Mouse (Mus musculus) yolk sac, embryonic 10.5 days (tissue): ENCODE results near the gene Cit.

Experiments
- DNase-seq: peaks from one replicate; pipeline ENCODE4 v3.0.0-alpha.2; 2017; ENCODE audit warnings: low spot score

Cit gene

DNA sequence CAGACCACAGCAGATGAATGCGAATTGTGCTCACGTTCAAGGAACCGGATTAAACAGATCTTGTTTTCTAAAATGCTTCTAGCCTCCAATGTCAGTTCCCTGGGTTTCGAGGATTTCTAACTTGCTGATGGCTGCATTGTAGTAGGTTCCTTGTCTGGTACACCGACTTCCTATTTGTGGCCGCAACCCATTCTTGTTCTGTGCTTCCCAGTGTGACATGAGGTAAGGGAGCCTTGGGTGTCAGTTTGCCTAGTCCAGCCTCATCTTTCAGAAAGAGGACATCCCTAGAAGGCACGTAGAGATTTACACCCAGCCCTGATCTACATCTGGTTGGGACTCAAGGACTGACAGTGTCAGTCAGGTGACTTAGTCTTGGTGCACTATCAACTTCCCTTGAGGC, 166.6 kb downstream of the Cit start:
- DNase-seq = no peak

DNA sequence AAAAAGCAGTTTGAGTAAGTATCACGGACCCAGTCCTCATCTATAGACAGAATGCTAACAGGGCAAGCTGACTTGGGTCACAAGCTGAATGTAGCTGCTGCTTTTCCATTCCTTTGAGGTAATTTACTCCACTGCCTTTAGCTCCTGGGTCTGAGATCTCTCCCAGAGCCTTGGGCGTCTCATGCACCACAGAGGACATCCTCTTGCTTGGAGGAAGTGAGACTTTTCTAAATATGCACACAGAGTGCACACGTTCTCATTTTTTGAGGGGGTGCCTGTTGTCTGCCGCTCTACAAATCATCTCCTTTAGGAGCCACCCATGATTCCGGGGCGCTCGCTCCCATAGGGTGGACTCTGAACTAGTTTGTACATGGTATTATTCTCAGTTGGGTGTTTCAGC, 167.4 kb downstream of the Cit start:
- no peak for DNase-seq

GRCm38 (mm10) chr5:116013821-116014220, 168.7 kb downstream of the Cit start:
- DNase-seq = no peak

- DNase-seq = no peak
These were observed 169.2 kb downstream of the Cit start for GRCm38 (mm10) chr5:116014237-116014636.

DNA sequence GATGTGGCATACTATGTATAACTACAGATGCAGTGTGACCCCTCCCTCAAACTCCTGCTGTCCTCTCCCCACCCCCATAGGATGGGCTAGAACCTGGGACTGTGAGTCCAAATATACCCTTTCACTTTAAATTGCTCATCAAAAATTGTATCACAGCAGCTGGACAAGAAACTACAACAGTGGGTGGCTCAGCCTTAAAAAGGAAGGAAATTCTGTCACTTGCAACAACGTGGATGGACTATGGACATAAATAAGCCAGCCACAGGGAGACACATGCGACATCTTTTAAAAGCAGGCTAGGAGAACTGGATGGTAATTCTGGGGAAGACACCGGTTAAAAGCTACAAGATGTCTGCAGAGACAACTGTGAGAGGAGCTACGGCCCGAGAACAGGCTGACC, 171.5 kb downstream of the Cit start:
- no peak for DNase-seq

DNA sequence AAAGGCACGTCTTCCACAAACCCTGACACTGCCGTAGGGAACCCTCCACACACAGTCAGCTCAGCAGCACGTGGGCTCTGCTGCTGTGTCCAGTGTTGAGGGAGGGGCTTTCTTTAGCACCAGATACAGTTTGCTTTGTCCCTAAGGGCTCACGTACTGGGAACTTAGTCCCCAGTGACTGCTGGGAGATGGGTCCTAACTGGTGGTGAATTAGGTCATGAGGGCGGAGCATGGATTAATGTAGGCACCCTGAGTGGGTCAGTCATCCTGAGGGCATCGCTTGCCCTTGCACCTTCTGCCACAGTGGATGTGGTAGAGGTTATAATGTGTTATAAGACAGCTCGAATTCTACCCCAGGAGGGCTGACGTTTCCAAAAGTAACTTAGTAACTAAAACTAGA, 172.3 kb downstream of the Cit start:
- DNase-seq = no peak

DNA sequence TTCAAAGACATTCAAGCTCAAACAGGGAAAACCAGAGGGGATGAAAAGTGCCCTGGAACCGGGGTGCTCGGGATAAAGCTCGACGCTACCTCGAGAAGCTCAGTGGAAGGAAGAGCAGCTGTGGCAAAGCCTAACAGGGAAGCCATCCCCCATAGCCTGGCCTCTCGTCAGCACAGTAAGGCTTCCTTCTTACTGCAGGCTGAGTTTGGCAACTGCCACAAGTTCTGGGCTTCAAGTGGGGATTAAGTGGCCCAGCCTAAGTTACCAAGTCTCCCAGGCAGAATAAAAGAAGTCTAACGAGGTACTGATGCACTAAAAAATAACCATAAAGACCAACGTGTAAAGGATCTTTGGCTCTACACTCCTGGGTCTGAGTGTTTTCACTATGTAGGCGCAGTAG, 173.1 kb downstream of the Cit start:
- no peak for DNase-seq

- no peak for DNase-seq
These were observed 173.7 kb downstream of the Cit start for GRCm38 (mm10) chr5:116018784-116019183.

GRCm38 (mm10) chr5:116019371-116019770, 174.3 kb downstream of the Cit start:
- peak; percentile 74 for DNase-seq

- DNase-seq = peak; percentile 24
These were observed 176.5 kb downstream of the Cit start for GRCm38 (mm10) chr5:116021552-116021951.

DNA sequence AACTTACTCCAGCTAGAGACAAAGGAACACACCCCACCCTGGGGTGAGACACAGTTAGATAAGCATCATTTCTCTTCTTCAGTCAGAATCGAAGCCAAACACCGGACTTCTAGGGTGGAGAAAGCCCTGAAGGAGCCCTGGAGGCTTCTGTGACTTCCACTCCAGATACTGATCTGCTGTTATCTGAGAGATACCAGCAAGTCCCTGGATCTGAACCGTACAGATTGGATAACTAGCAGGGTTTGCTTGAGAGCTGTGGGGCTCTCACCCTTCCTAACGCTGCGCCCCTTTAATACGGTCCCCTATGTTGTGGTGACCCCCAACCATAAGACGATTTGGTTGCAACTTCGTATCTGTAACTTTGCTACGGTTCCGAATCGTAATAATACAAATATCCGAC, 177.1 kb downstream of the Cit start:
- no peak for DNase-seq

- no peak for DNase-seq
These were observed 177.7 kb downstream of the Cit start for GRCm38 (mm10) chr5:116022658-116023200.

GRCm38 (mm10) chr5:116023251-116023661, 178.2 kb downstream of the Cit start:
- DNase-seq = peak; percentile 76

- peak; percentile 70 for DNase-seq
These were observed 178.8 kb downstream of the Cit start for GRCm38 (mm10) chr5:116023821-116024284.

GRCm38 (mm10) chr5:116024327-116024739, 179.3 kb downstream of the Cit start, which contains the start of gene Prkab1:
TSS of gene Prkab1 (minus strand) at chr5:116024508.
- DNase-seq = peak; percentile 96

DNA sequence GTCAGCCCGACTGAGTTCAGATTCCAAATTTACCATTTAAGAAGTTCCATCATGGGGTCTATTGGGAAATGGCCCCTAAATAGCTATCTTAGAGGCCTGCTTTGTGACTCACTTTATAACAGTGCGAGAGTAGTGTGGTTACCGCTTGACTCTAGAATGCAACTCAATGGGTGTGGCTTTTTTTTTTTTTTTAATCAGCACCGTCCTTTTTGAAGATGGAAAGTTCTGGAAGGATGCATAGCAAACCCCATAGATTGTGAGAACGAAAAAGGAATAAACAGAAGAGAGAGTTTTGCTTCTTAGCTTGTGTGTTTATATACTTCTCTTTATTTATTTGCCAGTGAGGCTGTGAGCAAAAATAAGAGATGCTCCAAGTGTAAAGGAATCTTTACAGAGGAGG, 181.0 kb downstream of the Cit start:
- DNase-seq = no peak

GRCm38 (mm10) chr5:116026561-116026960, 181.5 kb downstream of the Cit start:
- DNase-seq = peak; percentile 33

DNA sequence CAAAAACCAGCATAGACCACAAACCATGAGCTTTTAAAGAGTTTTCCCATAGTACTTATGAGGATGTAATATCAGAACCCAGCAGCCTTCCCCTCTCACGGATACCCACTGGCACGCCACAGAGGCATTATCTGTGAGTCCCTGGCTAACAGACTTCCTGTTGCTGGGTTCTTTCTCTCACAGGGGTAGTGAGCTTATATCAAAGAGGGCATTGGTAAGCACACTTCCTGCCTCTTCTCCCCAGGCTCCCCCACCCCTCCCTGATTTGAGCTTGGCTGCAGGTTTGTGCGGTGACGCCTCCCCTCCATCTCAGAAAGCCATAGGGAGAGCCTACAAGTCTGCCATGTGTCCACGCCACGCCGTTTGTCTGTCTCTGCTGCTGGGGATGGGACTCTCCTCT, 184.0 kb downstream of the Cit start:
- DNase-seq = no peak

DNA sequence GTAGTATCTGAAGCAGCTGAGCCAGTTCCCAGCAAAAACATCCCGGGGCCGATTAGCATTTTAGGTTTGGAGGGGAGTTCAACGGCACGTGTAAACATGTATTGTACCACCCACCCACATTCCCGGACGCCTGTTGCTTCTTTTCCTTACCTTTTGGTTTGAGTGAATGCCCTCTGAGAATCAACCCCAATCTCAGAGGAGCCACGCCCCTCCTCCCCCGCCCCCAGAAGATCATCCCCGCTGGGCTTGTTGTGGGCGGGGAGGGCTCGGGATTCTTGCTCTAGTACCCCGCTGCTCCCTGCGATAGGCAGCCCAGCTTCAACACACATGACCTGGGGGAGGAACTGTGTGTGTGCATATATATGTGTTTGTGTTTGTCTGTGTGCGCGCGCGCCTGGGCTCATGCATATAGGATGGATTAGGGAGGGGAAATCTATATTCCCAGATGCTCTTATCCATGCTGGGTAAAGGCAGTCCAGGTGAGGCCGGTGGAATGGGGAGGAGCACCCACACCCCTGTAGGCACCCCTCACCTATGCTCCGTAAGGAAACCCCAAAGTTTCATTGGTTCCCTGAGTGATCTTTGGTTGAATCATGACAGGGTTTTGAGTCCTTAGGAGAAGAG, 185.6 kb downstream of the Cit start:
- DNase-seq = no peak

GRCm38 (mm10) chr5:116031190-116031577, 186.1 kb downstream of the Cit start:
- peak; percentile 43 for DNase-seq

DNA sequence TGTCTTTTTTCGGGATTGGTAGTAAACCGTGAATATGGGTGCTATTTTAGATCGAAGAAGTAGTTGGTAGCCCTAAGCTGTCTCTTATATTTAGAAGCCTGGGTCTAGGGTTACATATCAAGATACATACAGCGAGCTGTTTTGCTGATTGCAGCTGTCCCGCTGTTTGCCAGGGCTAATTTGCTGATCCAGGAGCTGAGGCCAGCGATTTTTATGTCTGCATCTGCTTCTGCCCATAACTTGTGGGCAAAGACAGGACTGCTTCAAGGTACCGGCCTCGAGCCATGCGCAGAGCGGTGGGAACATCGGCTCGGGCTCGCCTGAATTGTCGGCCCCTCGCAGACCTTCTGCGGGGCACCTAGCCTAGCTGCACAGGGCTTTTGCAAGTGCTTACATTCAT, 191.4 kb downstream of the Cit start:
- DNase-seq = no peak

DNA sequence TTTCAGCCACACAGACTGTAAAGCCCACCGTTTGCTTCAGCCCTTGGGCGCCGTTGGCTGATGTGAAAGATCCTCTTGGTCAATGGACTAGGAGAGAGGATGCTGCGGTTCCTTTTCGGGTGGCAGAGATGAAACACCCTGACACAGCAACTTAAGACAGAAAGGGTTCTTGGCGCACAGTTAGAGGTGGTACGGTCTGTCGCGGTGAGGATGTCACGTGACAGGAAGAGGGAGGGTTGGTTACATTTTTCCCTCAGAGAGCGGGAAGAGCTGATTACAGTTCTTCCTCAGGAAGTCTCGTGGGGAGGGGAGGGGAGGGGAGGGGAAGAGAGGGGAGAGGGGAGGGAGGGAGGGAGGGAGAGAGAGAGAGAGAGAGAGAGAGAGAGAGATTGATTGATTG, 192.7 kb downstream of the Cit start:
- no peak for DNase-seq

- DNase-seq = no peak
These were observed 194.6 kb downstream of the Cit start for GRCm38 (mm10) chr5:116039706-116040105.

DNA sequence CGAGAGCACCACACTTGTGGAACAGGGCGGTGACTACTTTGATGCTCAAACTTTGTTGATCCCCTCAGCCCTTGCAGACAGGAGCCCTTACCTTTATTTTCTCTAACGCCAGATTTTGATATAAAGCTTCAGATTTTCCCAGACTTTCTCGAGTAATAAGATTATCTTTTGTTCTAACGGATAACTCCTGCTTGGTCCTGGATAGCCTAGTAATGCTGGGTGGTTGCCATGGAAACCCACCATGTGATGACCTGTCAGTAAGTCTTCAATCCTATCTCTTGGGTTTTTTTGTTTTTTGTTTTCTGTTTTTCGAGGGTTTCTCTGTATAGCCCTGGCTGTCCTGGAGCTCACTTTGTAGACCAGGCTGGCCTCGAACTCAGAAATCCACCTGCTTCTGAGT, 197.2 kb downstream of the Cit start:
- DNase-seq = no peak
